Mouse (Mus musculus): ENCODE measurements around the gene Padi4.
A peak's percentile ranks its signal among the peaks of the same experiment; 100 is the strongest.

Padi4 gene

GRCm38 (mm10) chr4:140788264-140788663 lies 14.2 kb upstream of the Padi4 start:
- DNase-seq (ENCODE audit: low spot score): no peak

GRCm38 (mm10) chr4:140787414-140787813 lies 13.4 kb upstream of the Padi4 start:
- DNase-seq (ENCODE audit: low spot score): no peak

DNA sequence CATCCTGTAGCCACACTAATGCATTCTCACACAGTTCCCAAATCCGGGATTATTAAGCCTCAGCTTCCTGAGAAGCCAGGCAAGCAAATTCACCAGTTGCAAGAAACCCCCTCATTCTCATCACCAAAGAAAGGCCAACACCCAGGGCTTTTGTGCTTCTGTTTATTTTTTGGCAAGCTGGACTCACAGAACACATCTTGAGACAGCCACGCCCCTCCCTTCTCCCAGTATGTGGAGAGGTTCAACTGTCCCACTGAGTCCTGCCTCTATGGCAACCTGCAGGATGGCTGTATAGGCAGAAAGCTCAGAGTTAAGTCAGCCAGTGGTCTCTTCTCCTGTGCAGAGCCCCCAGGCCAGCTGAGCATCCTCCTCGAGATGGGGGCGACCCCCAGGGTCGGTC lies 11.2 kb upstream of the Padi4 start:
- no peak for DNase-seq (ENCODE audit: low spot score)

GRCm38 (mm10) chr4:140784292-140784945 lies 10.4 kb upstream of the Padi4 start:
- DNase-seq (ENCODE audit: low spot score): no peak

DNA sequence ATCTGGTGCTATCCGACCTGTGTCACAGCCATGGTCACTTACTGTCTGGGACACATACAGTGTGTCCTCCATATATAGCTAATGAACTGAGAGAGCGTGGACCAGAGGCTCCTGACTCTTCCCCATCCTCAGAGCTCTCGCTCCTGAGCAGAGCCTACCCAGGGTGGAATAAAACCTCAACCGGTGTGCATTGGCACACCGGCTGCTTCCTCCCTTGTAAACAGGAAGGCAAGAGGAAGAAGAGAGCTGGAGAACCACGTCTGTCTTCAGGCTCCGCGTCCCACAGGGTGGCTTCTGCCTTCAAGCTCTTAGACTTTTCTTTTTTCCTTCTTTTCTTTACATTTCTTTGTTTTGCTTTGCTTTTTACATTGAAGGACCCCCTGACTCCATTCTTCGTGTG lies 8.8 kb upstream of the Padi4 start:
- DNase-seq (ENCODE audit: low spot score): no peak

DNA sequence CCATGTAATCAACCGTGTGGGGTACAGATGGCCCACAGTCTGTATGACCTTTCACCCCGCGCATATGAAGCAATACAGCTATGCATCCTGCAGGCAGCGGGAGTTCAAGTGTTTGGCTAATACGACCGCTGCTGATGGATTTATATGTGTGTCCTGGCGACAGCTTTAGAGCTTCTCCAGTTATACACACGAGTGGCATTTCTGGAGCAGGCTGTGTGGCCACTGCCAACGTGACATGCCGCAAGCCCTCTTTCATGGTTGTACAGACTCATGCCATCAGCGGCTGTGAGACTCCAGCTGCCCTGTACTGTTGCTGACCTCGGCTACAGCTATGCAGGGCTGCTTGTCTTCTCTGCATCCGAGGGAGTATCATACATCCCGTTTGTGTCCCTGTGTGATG lies 6.5 kb upstream of the Padi4 start:
- DNase-seq (ENCODE audit: low spot score): no peak

- DNase-seq (ENCODE audit: low spot score): no peak
Observed at GRCm38 (mm10) chr4:140779803-140780397, 5.9 kb upstream of the Padi4 start.

- DNase-seq (ENCODE audit: low spot score): no peak
Observed at GRCm38 (mm10) chr4:140776623-140777022, 2.6 kb upstream of the Padi4 start.

GRCm38 (mm10) chr4:140775876-140776275 lies 1.8 kb upstream of the Padi4 start:
- no peak for DNase-seq (ENCODE audit: low spot score)

DNA sequence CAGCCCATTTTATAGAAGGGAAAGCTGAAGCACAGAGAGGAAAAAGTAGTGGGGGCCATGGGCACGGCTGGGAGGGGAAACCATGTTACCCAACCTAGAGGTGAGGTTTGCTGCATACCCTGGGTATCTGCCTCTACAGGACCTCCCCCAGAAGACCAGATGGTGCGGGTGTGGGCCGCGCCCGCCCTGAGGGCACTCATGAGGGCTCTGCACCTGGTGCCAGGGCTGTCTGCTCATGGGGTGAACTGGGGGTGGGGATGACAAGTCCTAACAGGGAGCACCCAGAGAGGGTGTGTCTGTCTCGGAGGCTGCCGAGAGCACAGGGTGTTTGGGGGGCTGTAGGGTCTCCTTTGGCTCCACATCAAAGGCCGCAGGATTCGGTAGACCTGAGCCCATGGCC lies 857 bp upstream of the Padi4 start:
- DNase-seq (ENCODE audit: low spot score): no peak

DNA sequence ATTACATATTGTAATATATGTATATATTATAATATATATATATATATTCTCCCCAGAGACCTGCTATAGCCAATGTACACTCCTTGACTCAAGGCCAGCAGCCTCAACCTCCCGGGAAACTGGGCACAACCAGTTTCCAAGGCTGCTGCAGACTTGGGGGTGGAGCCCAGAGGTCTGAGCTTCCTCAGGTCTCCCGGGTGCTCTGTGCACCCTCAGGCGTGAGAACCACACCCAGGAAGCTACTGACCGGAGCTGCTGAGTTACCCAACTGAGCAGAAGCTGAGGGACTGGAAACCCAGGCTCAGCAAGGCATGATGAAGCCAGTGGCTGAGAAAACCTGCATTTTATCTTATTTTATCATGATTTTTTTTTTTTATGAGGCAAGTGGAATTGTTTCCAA lies 2.9 kb downstream of the Padi4 start:
- no peak for DNase-seq (ENCODE audit: low spot score)

- DNase-seq (ENCODE audit: low spot score): no peak
Observed at GRCm38 (mm10) chr4:140770433-140770832, 3.6 kb downstream of the Padi4 start.

- DNase-seq (ENCODE audit: low spot score): no peak
Observed at GRCm38 (mm10) chr4:140768973-140769372, 5.1 kb downstream of the Padi4 start.

DNA sequence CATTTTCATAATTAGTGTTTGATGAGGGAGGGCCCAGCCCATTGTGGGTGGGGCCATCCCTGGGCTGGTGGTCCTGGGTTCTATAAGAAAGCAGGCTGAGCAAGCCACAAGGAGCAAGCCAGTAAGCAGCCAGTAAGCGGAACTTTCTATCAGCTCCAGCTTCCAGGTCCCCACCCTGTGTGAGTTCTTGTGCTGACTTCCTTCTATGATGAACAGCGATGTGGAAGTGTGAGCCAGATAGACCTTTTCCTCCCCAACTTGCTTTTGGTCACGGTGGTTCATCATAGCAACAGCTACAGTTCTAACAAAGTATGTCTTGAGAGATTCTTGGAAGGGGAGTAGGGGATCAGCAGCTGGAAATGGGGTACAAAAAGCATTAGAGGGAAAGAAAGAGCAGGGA lies 8.1 kb downstream of the Padi4 start:
- DNase-seq (ENCODE audit: low spot score): no peak

DNA sequence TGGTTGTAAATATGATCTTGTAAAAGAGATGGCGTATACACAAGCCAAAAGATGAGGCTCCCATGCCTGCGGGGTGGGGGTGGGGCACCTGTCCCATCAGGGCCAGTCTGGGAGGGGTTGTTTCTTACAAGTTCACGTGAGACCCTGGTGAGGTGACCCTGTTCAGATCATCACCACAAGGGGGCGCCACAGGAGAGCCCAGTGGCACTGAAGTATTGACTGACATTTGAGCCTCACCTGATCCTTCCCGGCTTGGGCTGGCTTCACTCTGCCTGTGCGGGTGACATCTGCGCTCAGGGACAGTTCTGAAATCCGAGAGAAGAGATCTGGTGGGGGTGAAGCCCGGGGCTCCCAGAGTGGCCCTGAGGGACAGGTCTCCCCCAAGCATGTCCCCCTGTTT lies 10.9 kb downstream of the Padi4 start:
- peak; percentile 53 for DNase-seq (ENCODE audit: low spot score)

DNA sequence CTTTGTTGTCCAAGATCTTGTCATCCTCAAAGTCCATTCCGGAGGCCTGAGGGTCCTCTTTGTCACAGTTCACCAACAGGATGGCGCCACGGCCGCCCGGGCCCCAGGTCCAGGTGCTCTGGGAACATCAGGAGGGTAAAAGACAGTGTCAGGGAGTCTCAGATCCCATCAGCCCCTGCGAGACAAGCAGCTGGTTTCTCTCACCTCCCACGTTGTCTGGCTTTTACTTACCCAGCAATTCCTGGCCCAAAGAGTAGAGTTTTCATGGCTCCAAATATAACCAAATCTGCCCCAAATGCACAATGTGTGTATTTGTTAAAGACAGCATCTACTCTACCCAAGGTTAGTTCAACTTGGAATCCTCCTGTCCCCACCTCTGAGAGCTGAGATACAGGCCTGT lies 12.4 kb downstream of the Padi4 start:
- DNase-seq (ENCODE audit: low spot score): no peak

- DNase-seq (ENCODE audit: low spot score): no peak
Observed at GRCm38 (mm10) chr4:140755811-140756210, 18.2 kb downstream of the Padi4 start.

- no peak for DNase-seq (ENCODE audit: low spot score)
Observed at GRCm38 (mm10) chr4:140753366-140753765, 20.7 kb downstream of the Padi4 start.

GRCm38 (mm10) chr4:140750328-140750727 lies 23.7 kb downstream of the Padi4 start:
- DNase-seq (ENCODE audit: low spot score): peak; percentile 22

DNA sequence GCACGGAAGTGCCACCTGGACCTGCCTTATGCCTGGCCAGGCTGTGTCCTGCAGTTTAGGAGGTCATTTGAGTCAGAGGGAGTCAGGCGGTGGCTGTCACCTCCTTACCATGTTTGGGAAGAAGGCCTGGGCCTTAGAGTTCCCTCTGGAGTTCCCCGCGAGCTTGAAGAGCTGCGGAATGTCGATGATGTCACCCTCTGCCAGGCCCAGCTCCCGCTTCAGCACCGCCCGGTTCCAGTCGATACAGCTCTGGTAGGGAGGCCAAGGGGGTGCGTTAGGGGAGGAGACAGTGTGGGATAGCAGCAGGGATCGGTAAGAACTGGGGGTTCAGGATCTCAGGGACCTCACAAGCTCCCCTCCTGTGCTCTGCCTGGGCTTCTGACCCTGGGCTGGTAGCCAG lies 26.1 kb downstream of the Padi4 start:
- no peak for DNase-seq (ENCODE audit: low spot score)

GRCm38 (mm10) chr4:140744654-140745053 lies 29.4 kb downstream of the Padi4 start:
- DNase-seq (ENCODE audit: low spot score): peak; percentile 66

DNA sequence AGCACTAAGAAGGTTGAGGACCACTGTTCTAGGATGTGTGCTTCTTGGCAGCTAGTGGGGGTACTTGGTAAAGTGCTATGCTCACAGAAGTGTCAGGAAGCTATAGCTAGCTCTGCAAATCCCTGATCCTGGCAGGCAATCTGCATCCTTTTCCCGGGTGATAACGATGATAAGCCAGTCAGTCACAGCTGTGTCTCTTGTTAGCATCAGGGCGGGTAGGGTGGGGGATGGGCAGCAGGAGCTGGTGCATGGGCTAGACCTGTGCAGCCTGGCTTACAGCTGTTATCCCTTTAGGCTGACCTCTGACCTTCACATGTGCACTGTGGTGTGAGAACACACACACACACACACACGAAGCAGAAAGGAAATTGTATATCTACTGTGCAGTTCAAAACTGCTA lies 30.9 kb downstream of the Padi4 start:
- no peak for DNase-seq (ENCODE audit: low spot score)

GRCm38 (mm10) chr4:140742543-140742942 lies 31.5 kb downstream of the Padi4 start, which contains the start of gene Padi6:
Gene Padi6, minus strand, starts transcription at chr4:140742643.
- DNase-seq (ENCODE audit: low spot score): no peak

- DNase-seq (ENCODE audit: low spot score): no peak
Observed at GRCm38 (mm10) chr4:140741401-140741800, 32.6 kb downstream of the Padi4 start.

All from c-Kit-positive CD71-positive TER-119-positive erythroid progenitor cells, embryonic 14.5 days (primary cell).